Mouse (Mus musculus) right cerebral cortex, postnatal 25 days (tissue): ENCODE measurements around the gene Gm13124.
"Not testable (repeated sequence)": the region's sequence is repeated elsewhere in the genome, so short reads cannot be mapped to it uniquely, and the experiment has no call there.

Experiments used
- DNase-seq: peaks from one replicate; pipeline ENCODE4 v3.0.0; 2022

Gm13124 gene

DNA sequence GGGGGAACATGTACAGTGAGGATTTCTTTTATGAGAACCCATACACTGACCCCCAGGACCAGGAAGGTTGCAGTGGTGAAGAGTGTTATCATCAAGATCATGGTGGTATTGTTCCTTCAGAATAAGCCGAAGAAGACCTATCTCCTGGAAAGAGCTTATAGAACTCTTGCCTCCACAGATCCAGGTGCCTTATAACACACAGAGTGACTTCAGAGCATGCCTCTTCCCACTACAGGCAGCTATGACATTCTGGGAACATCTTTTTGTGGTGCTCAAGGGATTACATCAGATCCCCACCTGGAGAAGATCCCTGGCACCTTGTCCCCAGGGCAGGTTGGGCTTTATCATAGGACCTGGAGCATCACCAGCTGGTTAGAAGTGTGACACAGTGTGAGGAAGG is at the start of gene Gm13124:
Gene Gm13124 (minus strand): TSS at position 101 of the 400 bp plus-strand sequence.
- DNase-seq, result no peak

DNA sequence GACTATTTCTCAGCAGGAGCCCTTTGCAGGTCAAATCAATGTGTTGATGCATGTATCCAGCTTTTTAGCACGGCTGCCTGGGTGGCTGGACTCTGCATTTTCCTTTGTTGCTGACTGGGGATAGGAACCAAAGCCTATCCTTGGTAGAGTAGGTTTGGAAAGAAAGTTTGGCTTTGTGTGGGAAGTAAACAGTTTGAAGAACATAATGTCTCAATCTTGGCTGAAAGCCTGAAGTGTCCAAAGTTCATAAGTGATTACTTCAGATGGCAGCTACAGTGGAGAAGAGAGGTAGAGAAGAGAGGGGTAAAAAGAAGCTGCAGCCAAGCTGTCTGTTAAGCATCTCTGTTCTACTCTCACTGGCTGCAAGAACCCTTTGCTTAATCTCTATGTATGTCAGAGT is 49.7 kb upstream of the Gm13124 start:
- DNase-seq, result no peak

GRCm38 (mm10) chr4:144613407-144613806 is 48.5 kb upstream of the Gm13124 start, which contains the start of gene Aadacl4:
TSS of gene Aadacl4 (plus strand) at chr4:144613707.
- no peak for DNase-seq

GRCm38 (mm10) chr4:144592790-144593189 is 27.9 kb upstream of the Gm13124 start:
- DNase-seq, result no peak

DNA sequence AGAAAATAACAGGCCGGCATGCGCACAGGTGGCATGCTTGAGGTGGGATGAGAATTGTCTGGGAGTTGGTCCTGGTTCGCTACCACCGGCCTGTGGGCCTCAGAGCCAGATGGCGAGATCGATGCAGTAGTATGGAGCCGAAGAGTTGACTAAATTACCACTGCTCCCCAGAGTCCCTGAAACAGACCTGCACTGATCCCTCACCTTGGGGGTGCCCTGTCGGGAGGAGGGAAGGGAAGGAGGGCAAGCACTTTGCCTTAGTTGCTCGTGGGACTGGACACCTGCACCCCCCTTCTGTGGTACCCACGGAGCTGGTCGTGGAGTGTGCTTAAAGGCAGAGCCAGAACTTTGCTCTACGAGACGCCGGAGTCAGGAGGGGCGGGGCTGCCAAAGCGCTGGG is 21.3 kb upstream of the Gm13124 start:
- DNase-seq, result not testable (repeated sequence)

- no peak for DNase-seq
These were observed 2.8 kb upstream of the Gm13124 start for GRCm38 (mm10) chr4:144567752-144568151.

DNA sequence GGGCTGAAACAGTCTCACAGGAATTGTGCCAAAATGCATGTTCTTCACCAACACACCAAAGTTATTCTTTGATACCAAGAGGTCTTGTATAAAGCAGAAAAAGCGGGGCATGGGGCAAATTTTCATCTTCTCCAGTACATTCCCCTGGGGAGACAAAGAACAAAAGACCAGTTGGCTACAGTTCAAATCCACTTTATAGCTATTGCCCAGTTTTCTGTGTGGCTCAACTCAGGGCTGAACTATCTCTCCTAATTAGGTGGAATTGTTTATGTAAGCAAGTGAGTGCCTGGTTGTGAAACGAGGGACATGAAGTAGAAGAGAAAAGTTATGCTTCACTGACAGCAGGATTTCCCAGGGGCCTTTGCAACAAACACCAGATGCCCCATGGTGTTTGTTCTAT is 3.7 kb downstream of the Gm13124 start:
- no peak for DNase-seq

- no peak for DNase-seq
These were observed 5.1 kb downstream of the Gm13124 start for GRCm38 (mm10) chr4:144559792-144560191.

DNA sequence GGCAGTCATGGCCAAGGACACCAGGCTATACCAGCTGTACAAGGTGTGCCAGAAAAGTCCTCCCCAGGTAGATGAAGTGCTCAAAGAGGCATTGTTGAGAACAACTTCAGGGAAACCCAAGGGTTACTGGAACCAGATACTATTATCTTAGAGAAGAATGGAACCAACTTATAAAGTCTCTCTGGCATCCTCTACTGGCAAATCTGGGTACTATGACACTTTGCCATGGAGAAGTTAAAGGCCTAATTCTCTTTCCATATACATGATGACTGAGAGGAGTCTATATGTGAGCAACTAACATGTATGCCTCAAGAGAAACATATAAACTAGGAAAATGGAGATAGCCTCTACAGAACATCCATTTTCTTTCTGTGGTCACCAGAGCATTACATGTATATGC is 13.8 kb downstream of the Gm13124 start:
- no peak for DNase-seq

GRCm38 (mm10) chr4:144545339-144545738 is 19.6 kb downstream of the Gm13124 start:
- not testable (repeated sequence) for DNase-seq

DNA sequence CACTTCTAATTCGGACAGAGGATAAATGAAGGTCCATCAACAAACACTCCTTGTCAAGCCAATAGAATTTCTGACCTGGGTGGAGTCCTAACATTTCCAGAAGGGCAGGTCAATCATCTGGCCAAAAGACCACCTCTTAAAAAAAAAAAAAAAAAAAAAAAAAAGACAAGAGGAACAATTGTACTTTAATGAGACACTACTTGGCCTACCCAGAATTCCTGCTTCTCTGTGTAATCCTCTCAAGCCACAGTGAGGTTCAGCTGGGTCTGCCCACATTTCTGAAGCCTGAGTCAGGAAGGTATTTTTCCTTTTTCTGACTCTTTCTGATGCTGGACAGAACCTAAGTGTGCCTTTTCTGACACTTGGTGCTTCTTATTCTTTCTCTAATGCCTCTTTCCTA is 20.2 kb downstream of the Gm13124 start:
- no peak for DNase-seq

DNA sequence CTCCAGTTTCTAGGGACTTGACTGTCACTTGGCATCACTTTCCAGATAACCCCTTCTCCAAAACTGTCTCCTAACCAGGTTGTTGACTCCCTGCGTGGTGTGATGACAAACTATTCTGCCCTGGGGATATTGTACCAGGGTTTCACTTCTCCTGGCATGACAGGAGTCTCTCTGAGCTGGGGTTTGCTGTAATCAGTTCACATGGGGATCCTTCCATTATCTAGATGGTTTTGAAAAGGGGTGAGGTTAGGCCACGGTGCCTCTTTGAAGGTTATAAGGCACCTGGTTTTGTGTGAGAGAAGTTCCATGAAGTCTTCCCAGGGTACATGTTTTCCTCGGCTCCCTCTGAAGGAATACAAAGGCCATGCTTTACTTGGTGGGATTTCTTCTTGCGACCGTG is 45.4 kb downstream of the Gm13124 start, which contains the start of gene 9430007A20Rik:
Gene 9430007A20Rik (plus strand): TSS at position 301 of the 400 bp plus-strand sequence.
- DNase-seq, result no peak

GRCm38 (mm10) chr4:144506518-144506917 is 58.4 kb downstream of the Gm13124 start:
- no peak for DNase-seq
